Mouse (Mus musculus): ENCODE results near the gene Prokr2. TPM values are rescaled to one million over a fixed set of nuclear protein-coding genes. Genes with fewer than 3 reads are reported as not detected.
"Not testable (repeated sequence)": the region's sequence is repeated elsewhere in the genome, so short reads cannot be mapped to it uniquely, and the experiment has no call there.

Gene Prokr2
- polyA plus RNA-seq, 3 experiments from 2014 or later, result 0.13 TPM; not detected in 2

- no peak for ATAC-seq
Measured at GRCm38 (mm10) chr2:132340350-132340749, 44.9 kb downstream of the Prokr2 start.

GRCm38 (mm10) chr2:132337202-132337601 lies 48.0 kb downstream of the Prokr2 start:
- no peak for ATAC-seq

- no peak for ATAC-seq
Measured at GRCm38 (mm10) chr2:132323541-132323940, 61.7 kb downstream of the Prokr2 start.

- no peak for ATAC-seq
Measured at GRCm38 (mm10) chr2:132320516-132320915, 64.7 kb downstream of the Prokr2 start.

GRCm38 (mm10) chr2:132317178-132317577 lies 68.1 kb downstream of the Prokr2 start:
- no peak for ATAC-seq

- ATAC-seq, result peak; percentile 86
Measured at GRCm38 (mm10) chr2:132316041-132316808, 69.0 kb downstream of the Prokr2 start.

- not testable (repeated sequence) for ATAC-seq
Measured at GRCm38 (mm10) chr2:132314057-132314456, 71.2 kb downstream of the Prokr2 start.

- no peak for ATAC-seq
Measured at GRCm38 (mm10) chr2:132313568-132313967, 71.7 kb downstream of the Prokr2 start.

GRCm38 (mm10) chr2:132312616-132313015 lies 72.6 kb downstream of the Prokr2 start:
- no peak for ATAC-seq

- no peak for ATAC-seq
Measured at GRCm38 (mm10) chr2:132309398-132309930, 75.8 kb downstream of the Prokr2 start.

GRCm38 (mm10) chr2:132308829-132309228 lies 76.4 kb downstream of the Prokr2 start:
- ATAC-seq, result no peak

GRCm38 (mm10) chr2:132307213-132307843 lies 77.9 kb downstream of the Prokr2 start:
- ATAC-seq, result no peak

- ATAC-seq, result peak; percentile 50
Measured at GRCm38 (mm10) chr2:132305988-132306387, 79.3 kb downstream of the Prokr2 start.

GRCm38 (mm10) chr2:132305165-132305564 lies 80.1 kb downstream of the Prokr2 start:
- no peak for ATAC-seq

- no peak for ATAC-seq
Measured at GRCm38 (mm10) chr2:132301436-132301835, 83.8 kb downstream of the Prokr2 start.

- ATAC-seq, result no peak
Measured at GRCm38 (mm10) chr2:132298250-132298649, 87.0 kb downstream of the Prokr2 start.

- ATAC-seq, result no peak
Measured at GRCm38 (mm10) chr2:132293694-132294450, 91.4 kb downstream of the Prokr2 start.

- peak; percentile 57 for ATAC-seq
Measured at GRCm38 (mm10) chr2:132292083-132292482, 93.2 kb downstream of the Prokr2 start.

- ATAC-seq, result peak; percentile 39
Measured at GRCm38 (mm10) chr2:132291265-132291664, 94.0 kb downstream of the Prokr2 start.

- peak; percentile 19 for ATAC-seq
Measured at GRCm38 (mm10) chr2:132290808-132291207, 94.4 kb downstream of the Prokr2 start.

GRCm38 (mm10) chr2:132289213-132289612 lies 96.0 kb downstream of the Prokr2 start:
- not testable (repeated sequence) for ATAC-seq

All from inflammation-experienced regulatory T-cells, adult 6 months (primary cell).